Mouse (Mus musculus) hindbrain, embryonic 11.5 days (tissue): ENCODE results near the gene Olfr981. TPM values are rescaled to one million over a fixed set of nuclear protein-coding genes. Genes with fewer than 3 reads are reported as not detected.
"Not testable (repeated sequence)": the region's sequence is repeated elsewhere in the genome, so short reads cannot be mapped to it uniquely, and the experiment has no call there.

ENCODE experiments used
- ATAC-seq: fragments of 200-750 bp; cut with Nextera tagmentation; 2 replicates; pipeline ENCODE4 v1.8.0; 2017; ENCODE audit warnings: mild to moderate bottlenecking, moderate TSS enrichment, moderate library complexity; ENCODE audit not compliant: low FRiP score
- DNase-seq: peaks from one replicate; pipeline ENCODE4 v3.0.0-alpha.2; 2015; ENCODE audit warnings: low spot score
- H3K27ac ChIP-seq: fragments of 300-500 bp; sonication (generic); 2 replicates; pipeline ENCODE4 v1.5.1; 2014; ENCODE audit warnings: mild to moderate bottlenecking, low read depth, low read length
- H3K27me3 ChIP-seq: fragments of 300-500 bp; sonication (generic); 2 replicates; pipeline ENCODE4 v1.6.1; 2014; ENCODE audit warnings: mild to moderate bottlenecking, low read length, moderate library complexity, mixed read lengths; ENCODE audit not compliant: control insufficient read depth, insufficient read depth
- H3K36me3 ChIP-seq: fragments of 300-500 bp; sonication (generic); 2 replicates; pipeline ENCODE4 v1.6.1; 2014; ENCODE audit warnings: mild to moderate bottlenecking, low read length, moderate library complexity, mixed read lengths; ENCODE audit not compliant: control insufficient read depth, insufficient read depth
- H3K4me1 ChIP-seq: fragments of 300-500 bp; sonication (generic); replicated peaks from 2 replicates; pipeline ENCODE4 v1.6.1; 2014; ENCODE audit warnings: low read length, mixed read lengths; ENCODE audit not compliant: control insufficient read depth, insufficient read depth
- H3K4me2 ChIP-seq: fragments of 300-500 bp; sonication (generic); replicated peaks from 2 replicates; pipeline ENCODE4 v1.6.1; 2014; ENCODE audit warnings: mild to moderate bottlenecking, low read depth, low read length
- H3K4me3 ChIP-seq: fragments of 300-500 bp; sonication (generic); 2 replicates; pipeline ENCODE4 v1.5.1; 2014; ENCODE audit warnings: low read depth, low read length
- H3K9ac ChIP-seq: fragments of 300-500 bp; sonication (generic); 2 replicates; pipeline ENCODE4 v1.6.1; 2014; ENCODE audit warnings: low read depth, low read length
- H3K9me3 ChIP-seq: fragments of 300-500 bp; sonication (generic); 2 replicates; pipeline ENCODE4 v1.6.1; 2016; ENCODE audit warnings: low read length; ENCODE audit not compliant: control insufficient read depth
- WGBS: fragments of 180-500 bp; shearing (Covaris S2); extraction: QIAGEN DNeasy Blood & Tissue Kit; methylation state at CpG from one replicate; pipeline ENCODE4 v1.1.7; 2014; 5-methylcytosine and 5-hydroxymethylcytosine counted together
- polyA plus RNA-seq: library from polyadenylated mRNA; unstranded; fragments of >200 nt; fragmentation: Nextera tagmentation; extraction: Ambion mirVana; gene quantifications from 2 replicates; pipeline ENCODE4 v1.2.1, GENCODE M21; 2014

Olfr981 gene
- polyA plus RNA-seq, result not detected in 2 replicates

DNA sequence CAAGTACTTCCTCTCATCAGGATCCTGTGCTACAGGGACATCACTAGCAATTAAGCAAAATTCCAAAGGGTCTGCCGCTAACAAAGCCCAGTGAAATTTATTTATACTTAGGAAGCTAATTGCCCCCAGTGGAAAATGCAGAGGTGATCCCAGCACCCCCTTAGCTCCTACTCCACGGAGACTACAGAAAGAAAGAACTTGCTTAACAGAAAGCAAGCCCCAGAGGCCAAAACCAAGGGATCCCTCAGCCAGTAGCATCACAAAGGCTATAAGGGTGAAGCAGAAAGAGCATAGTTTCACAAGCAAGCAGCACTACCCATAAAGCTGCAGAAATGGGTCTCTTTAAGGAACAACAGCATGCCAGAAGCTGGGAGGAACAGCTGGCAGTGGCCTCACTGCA, at the start of gene Olfr981:
TSS of gene Olfr981 (plus strand) at position 301 of the 400 bp plus-strand sequence.
- Histone ChIP-seq H3K27ac (no peak within 1 kb of the TSS), H3K9ac (no peak within 1 kb of the TSS), H3K4me3 (no peak within 1 kb of the TSS), H3K36me3 (no peaks in the 10 kb centered on the region), H3K27me3 (no peaks in the 10 kb centered on the region), H3K9me3 (no peaks in the 10 kb centered on the region), H3K4me1 (no peaks in the 10 kb centered on the region), H3K4me2 (no peak within 1 kb of the TSS)
- WGBS, result 63% methylated on average over 2 of the region's 2 CpGs
- DNase-seq, result no peak
- ATAC-seq, result no peak

DNA sequence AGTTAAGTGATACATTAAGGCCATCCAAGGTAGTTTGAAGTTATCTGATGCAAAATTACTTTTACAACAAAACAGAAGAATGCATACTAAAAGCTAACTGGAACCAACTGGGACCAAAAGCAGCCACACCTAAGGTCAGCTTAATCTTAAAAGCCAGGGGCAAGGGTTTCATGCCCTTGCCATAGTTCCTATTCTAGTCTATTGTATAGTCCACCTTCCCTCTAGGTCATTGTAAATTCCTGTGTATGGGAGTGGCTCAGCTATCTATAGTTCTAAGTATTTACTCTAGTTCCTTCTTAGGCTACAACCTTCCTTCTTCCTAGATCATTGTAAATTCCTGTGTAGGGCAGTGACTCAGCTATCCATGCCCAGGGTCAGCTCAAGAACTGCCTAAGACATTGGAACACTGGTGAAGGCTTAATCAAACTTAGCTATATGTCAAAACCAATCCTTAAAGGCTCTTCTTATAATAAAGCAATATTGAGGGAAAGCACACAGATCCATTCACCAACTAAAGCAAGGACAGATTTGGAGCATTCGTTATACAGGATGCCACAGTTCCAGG, 44.6 kb upstream of the Olfr981 start:
- H3K27me3 ChIP-seq, H3K4me2 ChIP-seq, H3K4me3 ChIP-seq, DNase-seq, H3K9me3 ChIP-seq, H3K36me3 ChIP-seq, H3K4me1 ChIP-seq, H3K27ac ChIP-seq, H3K9ac ChIP-seq, ATAC-seq: not testable (repeated sequence)
- 83% methylated on average over 1 of the region's 1 CpGs for WGBS

DNA sequence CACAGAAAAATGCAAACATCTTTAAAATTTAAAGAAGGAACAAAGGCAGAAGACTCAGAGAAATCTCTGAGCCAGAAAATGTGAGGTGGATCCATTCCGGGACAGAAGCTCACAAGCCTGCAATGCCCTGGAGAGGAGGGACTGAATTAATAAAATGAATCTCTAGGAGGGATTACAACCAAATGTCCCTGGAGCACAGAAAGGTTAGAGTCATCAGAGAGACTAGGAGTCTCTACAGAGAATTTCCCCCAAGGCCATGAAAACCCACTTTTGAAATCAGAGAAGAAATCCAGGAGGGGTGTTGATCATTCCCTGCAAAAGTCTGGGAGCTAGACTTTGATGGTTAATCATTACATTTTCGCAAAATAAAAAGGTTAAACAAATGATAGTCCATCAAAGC, 29.5 kb upstream of the Olfr981 start, which contains the start of gene Olfr978:
TSS of gene Olfr978 (plus strand) at position 301 of the 400 bp plus-strand sequence.
- Histone ChIP-seq H3K9me3 (no peaks in the 10 kb centered on the region), H3K36me3 (no peaks in the 10 kb centered on the region), H3K4me3 (no peak within 1 kb of the TSS), H3K4me1 (no peaks in the 10 kb centered on the region), H3K4me2 (no peak within 1 kb of the TSS), H3K27ac (no peak within 1 kb of the TSS), H3K9ac (no peak within 1 kb of the TSS), H3K27me3 (no peaks in the 10 kb centered on the region)
- ATAC-seq (no peak), DNase-seq (no peak)
- WGBS, result 85% methylated on average over 2 of the region's 2 CpGs

DNA sequence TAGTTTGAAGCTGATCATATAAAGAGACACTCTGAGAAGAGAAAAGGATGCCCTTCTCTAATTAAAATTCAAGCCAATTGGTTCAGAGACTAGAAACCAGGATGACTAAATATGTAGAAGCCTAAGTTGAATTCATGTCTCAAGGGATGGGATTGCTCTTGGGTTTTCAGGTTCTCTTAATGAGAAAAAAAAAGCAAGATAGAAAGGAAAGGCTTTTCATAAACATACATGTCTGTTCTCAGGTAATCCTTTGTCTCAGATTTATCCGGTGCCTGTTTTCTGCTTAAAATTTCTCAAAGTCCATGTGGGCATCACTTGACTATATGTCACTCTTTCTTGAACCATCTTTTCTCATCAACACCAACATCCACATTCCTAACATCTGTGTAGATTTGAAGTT, 17.9 kb upstream of the Olfr981 start, which contains the start of gene Olfr979:
TSS of gene Olfr979 (minus strand) at position 101 of the 400 bp plus-strand sequence.
- H3K9ac ChIP-seq, result no peak within 1 kb of the TSS
- DNase-seq (no peak), ATAC-seq (no peak)
- no peak within 1 kb of the TSS for H3K4me3 ChIP-seq
- 97% methylated on average over 1 of the region's 1 CpGs for WGBS
- no peak within 1 kb of the TSS for H3K27ac ChIP-seq
- no peaks in the 10 kb centered on the region for H3K4me1 ChIP-seq
- H3K27me3 ChIP-seq, result no peaks in the 10 kb centered on the region
- no peaks in the 10 kb centered on the region for H3K9me3 ChIP-seq
- no peak within 1 kb of the TSS for H3K4me2 ChIP-seq
- H3K36me3 ChIP-seq, result no peaks in the 10 kb centered on the region

DNA sequence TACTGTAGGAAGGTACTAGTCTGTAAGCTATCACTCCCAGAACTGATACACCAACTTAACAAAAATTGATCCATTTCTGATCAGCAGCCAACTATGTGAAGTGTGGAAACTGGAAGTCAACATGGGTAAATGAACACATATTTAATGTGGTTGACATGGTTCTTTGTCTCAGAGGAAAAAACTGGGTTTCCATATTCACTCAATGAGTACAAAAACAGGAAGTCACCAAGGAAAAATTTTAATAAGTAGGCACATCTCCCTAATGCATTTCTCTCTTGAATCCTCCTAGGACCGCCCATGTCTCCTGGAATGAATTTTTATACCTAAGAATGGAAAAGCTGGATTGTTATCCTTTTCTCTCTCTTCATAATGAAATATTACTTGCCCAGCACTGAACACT, 11.8 kb upstream of the Olfr981 start, which contains the start of gene Olfr980:
TSS of gene Olfr980 (minus strand) at position 101 of the 400 bp plus-strand sequence.
- no peaks in the 10 kb centered on the region for H3K9me3 ChIP-seq
- H3K4me1 ChIP-seq, result no peaks in the 10 kb centered on the region
- H3K27me3 ChIP-seq, result no peaks in the 10 kb centered on the region
- DNase-seq, result no peak
- no peak for ATAC-seq
- H3K9ac ChIP-seq, result no peak within 1 kb of the TSS
- no peak within 1 kb of the TSS for H3K4me3 ChIP-seq
- WGBS, result 83% methylated on average over 1 of the region's 1 CpGs
- H3K36me3 ChIP-seq, result no peaks in the 10 kb centered on the region
- no peak within 1 kb of the TSS for H3K27ac ChIP-seq
- no peak within 1 kb of the TSS for H3K4me2 ChIP-seq

DNA sequence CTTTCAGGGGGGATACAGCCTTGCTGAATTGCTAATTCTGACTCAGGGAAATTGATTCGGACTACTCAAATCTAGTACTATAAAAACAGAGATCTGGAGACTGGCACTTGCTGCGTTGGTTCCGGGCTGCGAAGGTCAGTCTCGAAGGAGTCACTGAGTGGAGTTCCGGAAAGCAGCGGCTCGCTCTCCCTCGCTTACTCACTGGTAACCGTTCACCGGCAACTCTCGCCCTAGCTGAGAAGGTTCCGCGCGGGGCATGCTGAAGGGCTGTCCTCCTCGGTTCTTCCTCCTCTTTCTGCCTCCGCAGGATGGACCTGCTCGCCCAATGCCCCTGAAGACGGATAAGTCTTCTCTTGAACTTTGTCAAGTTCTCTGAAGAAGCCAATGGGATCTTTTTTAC, 28.9 kb downstream of the Olfr981 start:
- no peak for DNase-seq
- WGBS, result 92% methylated on average over 19 of the region's 19 CpGs
- H3K4me2 ChIP-seq, result no peak overlapping the region
- no peaks in the 10 kb centered on the region for H3K27me3 ChIP-seq
- H3K9me3 ChIP-seq, result no peaks in the 10 kb centered on the region
- no peak overlapping the region for H3K27ac ChIP-seq
- no peaks in the 10 kb centered on the region for H3K4me1 ChIP-seq
- H3K36me3 ChIP-seq, result no peaks in the 10 kb centered on the region
- no peak for ATAC-seq
- H3K9ac ChIP-seq, result no peak overlapping the region
- no peak overlapping the region for H3K4me3 ChIP-seq

DNA sequence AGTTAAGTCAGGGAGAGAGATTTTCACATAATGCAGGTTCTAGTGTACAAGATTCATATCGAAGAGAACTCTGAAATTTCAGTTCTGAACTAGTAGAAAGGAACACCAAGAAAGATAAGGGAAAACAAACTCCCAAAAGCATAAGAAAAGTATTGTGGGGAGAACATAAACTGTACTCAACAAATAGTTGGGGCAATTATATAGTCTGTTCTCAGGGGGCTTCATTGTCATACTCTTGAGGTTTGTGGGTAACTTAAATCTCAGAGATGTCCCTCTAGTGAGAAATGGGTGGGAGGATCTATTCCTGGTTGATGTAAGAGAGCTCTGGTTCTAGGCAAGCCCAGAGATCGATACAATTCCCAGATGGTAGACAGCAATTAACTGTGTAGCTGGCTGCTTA, 52.3 kb downstream of the Olfr981 start, which contains the start of gene Olfr982:
TSS of gene Olfr982 (plus strand) at position 301 of the 400 bp plus-strand sequence.
- Histone ChIP-seq H3K27me3 (no peaks in the 10 kb centered on the region), H3K4me3 (no peak within 1 kb of the TSS), H3K27ac (no peak within 1 kb of the TSS), H3K36me3 (no peaks in the 10 kb centered on the region), H3K4me2 (no peak within 1 kb of the TSS), H3K9me3 (no peaks in the 10 kb centered on the region), H3K9ac (no peak within 1 kb of the TSS), H3K4me1 (no peaks in the 10 kb centered on the region)
- no peak for ATAC-seq
- 85% methylated on average over 2 of the region's 2 CpGs for WGBS
- DNase-seq, result no peak

Other genes starting within 250 kb of the Olfr981 start
- gene Olfr968, start 238.2 kb upstream of the Olfr981 start, polyA plus RNA-seq, result not detected in 2 replicates
- gene Olfr969, start 230.5 kb upstream of the Olfr981 start, polyA plus RNA-seq, result not detected in 2 replicates
- gene Olfr970, start 212.6 kb upstream of the Olfr981 start, polyA plus RNA-seq, result not detected in 2 replicates
- not detected in 2 replicates for gene Olfr971, start 184.6 kb upstream of the Olfr981 start, polyA plus RNA-seq
- gene Olfr972, start 155.0 kb upstream of the Olfr981 start, polyA plus RNA-seq, result not detected in 2 replicates
- not detected in 2 replicates for gene Olfr229, start 114.1 kb upstream of the Olfr981 start, polyA plus RNA-seq
- gene Olfr974, start 84.0 kb upstream of the Olfr981 start, polyA plus RNA-seq, result not detected in 2 replicates
- not detected in 2 replicates for gene Olfr975, start 69.4 kb upstream of the Olfr981 start, polyA plus RNA-seq
- not detected in 2 replicates for gene Olfr976, start 60.3 kb upstream of the Olfr981 start, polyA plus RNA-seq
- gene Olfr978, start 29.4 kb upstream of the Olfr981 start, polyA plus RNA-seq, result not detected in 2 replicates
- gene Olfr979, start 18.0 kb upstream of the Olfr981 start, polyA plus RNA-seq, result not detected in 2 replicates
- not detected in 2 replicates for gene Olfr980, start 11.9 kb upstream of the Olfr981 start, polyA plus RNA-seq
- gene Olfr982, start 52.4 kb downstream of the Olfr981 start, polyA plus RNA-seq, result not detected in 2 replicates
- gene Olfr983, start 72.1 kb downstream of the Olfr981 start, polyA plus RNA-seq, result not detected in 2 replicates
- gene Olfr984, start 92.7 kb downstream of the Olfr981 start, polyA plus RNA-seq, result not detected in 2 replicates
- not detected in 2 replicates for gene Olfr985, start 108.7 kb downstream of the Olfr981 start, polyA plus RNA-seq
- not detected in 2 replicates for gene Tmem225, start 126.7 kb downstream of the Olfr981 start, polyA plus RNA-seq
- gene Olfr986, start 159.5 kb downstream of the Olfr981 start, polyA plus RNA-seq, result not detected in 2 replicates
- 5.6 and 8.6 TPM in 2 replicates for gene Zfp202, start 170.9 kb downstream of the Olfr981 start, polyA plus RNA-seq
- 22.5 and 23.5 TPM in 2 replicates for gene Scn3b, start 247.8 kb downstream of the Olfr981 start, polyA plus RNA-seq